Mouse (Mus musculus) thymus, adult 18-20 months (tissue): Measurements from ENCODE around the gene Mybph.

Source experiments
- DNase-seq, 2 experiments: peaks; one replicate each; pipeline ENCODE4 v3.0.0; 2022; ENCODE audit warnings: mixed read lengths in 2 of 2

Mybph gene

GRCm38 (mm10) chr1:134193126-134193525, at the start of gene Mybph:
Gene Mybph, plus strand, starts transcription at chr1:134193448.
- no peak for DNase-seq

- DNase-seq = no peak
Observed at GRCm38 (mm10) chr1:134146066-134146465, 47.2 kb upstream of the Mybph start.

DNA sequence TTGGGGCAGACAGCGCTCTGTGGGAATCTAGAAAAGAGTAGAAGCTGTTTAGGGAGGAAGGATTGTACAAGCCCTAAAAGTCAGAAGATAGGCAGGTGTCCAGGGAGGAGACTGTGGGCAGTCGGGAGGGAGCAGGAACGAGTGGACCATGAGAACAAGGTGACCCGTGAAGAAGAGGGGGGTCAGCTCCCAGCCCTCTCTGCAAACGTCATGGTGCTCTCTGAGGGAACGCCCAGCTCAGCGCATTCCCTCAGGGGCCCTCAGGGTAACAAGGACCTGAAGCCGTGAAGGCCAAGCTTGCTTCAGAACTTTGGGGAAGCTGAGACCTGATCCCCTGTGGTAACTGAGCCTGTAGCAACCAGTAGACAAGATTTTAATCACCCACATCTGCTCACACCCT, 43.2 kb upstream of the Mybph start:
- no peak for DNase-seq

DNA sequence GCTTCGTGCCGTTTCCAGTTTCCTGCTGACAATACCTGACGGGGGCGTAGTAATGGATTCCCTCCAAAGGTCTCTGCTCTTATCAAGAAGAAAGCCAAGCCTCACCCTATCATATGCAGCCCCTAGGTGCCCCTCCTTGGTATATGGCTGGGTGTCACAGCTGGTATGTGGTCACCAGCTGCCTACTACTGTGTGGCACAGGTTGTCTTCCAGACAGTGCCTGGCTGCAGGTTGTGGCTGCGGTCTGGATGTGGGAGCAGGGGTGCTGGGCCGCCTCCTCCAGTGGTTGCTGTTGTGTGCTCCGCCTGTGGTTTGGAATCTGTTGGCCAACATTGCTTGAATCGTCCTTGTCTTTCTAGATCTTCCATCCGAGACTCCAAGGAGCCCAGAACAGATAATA, 42.5 kb upstream of the Mybph start:
- no peak for DNase-seq

DNA sequence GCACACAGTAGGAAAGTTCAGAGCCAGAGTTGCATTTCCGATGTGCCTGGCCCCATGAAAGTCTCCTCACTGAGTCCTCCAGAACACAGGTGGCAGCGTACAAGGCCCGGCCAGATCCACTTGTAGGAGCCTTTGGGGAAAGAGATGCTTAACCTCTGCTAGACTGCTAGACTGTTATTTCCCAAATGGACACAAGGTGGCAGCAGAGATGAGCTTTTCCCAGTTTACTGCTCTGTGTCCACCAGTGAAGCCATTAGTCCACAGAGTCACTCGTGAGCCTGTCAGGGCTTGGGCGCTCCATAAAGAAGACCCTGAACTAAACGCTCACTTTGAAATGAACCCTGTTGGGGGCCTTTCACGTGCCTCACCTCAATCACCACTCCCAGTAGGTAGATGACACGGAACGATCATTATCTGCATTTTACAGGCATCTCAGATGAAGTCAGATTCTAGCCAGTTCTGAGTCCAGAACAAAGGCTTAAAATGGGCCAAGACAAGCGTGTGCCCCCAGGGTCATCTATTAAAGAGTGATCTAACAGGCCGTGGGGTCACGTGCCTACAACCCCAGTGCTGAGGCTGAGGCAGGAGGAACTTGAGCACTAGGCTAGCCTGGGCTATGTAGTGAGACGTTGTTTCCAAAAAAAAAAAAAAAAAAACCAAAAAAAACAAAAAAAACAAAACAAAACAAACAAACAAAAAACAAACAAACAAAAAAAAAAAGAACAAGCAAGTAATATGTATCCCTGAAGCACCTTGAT, 41.4 kb upstream of the Mybph start:
- DNase-seq = peak; percentile 11 to 28

- DNase-seq = no peak
Observed at GRCm38 (mm10) chr1:134152626-134153590, 40.3 kb upstream of the Mybph start.

- no peak for DNase-seq
Observed at GRCm38 (mm10) chr1:134154121-134154520, 39.1 kb upstream of the Mybph start.

- no peak for DNase-seq
Observed at GRCm38 (mm10) chr1:134154655-134155054, 38.6 kb upstream of the Mybph start.

GRCm38 (mm10) chr1:134160404-134160803, 32.8 kb upstream of the Mybph start:
- DNase-seq = no peak

DNA sequence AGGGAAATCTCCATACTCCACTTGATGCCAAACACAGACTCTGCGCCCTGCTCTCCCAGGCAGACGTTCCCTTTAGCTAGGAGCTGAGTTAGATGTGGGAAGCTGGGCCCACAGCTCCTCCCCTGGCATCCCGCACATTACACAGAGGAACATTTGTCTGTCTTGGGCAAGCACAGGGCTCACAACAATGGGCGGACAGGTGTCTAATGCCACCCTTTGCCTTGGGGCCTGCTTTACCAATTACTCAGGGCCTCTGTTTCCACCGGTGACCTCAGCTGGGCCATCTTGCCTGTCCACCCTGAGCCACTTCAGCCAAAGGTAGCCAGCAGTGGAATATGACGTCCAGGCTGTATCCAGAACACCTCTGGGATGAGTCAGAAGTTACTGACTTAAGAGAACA, 31.8 kb upstream of the Mybph start:
- DNase-seq = no peak

GRCm38 (mm10) chr1:134162510-134163225, 30.6 kb upstream of the Mybph start:
- DNase-seq = no peak

DNA sequence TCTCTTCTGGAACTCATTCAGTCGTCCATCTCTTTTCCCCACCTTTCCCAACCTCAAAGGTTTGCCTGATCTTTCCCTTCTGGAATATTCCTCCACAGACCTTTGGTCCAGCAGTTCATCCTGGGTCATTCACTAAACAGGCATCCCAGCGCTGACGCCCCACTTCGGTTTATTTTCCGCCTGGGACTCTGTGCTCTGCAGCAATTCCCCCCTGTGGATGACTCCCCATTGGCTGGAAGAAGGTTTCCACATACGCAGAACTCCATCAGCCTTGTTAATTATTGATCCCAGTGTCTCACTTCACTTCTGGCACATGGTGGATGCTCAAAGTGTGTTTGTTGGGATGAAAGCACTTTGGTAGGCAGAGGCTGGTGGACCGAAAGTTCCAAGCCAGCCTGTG, 29.8 kb upstream of the Mybph start:
- DNase-seq = no peak

- no peak for DNase-seq
Observed at GRCm38 (mm10) chr1:134164454-134164853, 28.8 kb upstream of the Mybph start.

DNA sequence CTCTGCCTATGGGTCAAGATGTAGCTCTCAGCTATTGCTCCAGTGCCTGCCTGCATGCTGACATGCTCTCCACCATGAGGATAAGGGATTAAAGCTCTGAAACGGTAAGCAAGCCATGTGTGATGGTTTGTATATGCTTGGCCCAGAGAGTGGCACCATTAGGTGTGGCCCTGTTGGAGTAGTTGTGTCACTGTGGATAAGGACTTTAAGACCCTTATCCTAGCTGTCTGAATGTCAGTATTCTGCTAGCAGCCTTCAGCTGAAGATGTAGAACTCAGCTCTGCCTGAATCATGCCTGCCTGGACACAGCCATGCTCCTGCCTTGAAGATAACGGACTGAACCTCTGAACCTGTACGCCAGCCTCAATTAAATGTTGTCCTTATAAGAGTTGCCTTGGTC, 26.7 kb upstream of the Mybph start:
- no peak for DNase-seq

DNA sequence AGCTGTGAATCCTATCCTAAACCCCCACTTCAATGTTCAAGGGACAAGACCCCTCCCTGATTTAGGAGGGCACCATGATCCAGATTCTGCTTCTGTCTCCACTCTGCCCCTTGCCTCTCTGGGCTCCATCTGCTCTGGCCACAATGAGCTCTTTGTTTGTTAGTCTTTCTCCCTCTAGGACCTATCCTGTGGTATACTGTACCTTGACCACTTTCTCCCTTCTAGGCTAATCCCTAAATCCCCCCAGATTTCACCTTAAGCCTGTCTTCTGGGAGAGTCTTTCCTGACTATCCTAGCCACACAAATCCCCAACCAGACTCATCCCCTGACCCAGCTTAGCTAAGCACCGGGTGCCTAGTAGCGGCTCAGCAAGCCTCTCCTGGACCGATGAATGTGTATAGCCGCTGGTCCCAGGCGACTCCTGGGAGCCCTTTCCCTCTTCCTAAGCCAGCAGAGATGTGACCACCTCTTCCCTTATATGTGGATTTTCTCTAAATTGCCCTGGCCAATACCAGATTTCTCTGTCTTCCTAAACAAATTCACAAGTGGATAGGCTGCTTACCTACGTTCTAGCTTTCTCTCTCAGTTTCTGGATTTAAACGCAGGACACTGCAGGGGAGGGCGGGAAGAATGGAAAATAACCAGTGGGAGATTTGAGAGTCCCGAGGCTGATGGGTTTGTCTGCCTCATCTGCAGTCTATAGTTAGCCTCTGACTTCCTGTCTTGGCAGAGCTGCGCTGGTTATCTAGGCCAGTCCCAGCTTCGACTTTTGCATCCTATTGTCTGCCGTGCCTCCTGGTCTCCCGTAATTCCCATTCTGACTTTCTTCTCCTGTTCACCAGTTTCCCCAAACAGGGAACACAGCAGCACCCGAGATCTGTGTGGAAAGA, 25.6 kb upstream of the Mybph start:
- DNase-seq = no peak

- DNase-seq = no peak
Observed at GRCm38 (mm10) chr1:134168567-134168966, 24.7 kb upstream of the Mybph start.

GRCm38 (mm10) chr1:134168985-134169697, 24.1 kb upstream of the Mybph start:
- DNase-seq = no peak

GRCm38 (mm10) chr1:134173081-134173480, 20.2 kb upstream of the Mybph start:
- no peak for DNase-seq

- DNase-seq = no peak
Observed at GRCm38 (mm10) chr1:134177976-134178375, 15.3 kb upstream of the Mybph start.

DNA sequence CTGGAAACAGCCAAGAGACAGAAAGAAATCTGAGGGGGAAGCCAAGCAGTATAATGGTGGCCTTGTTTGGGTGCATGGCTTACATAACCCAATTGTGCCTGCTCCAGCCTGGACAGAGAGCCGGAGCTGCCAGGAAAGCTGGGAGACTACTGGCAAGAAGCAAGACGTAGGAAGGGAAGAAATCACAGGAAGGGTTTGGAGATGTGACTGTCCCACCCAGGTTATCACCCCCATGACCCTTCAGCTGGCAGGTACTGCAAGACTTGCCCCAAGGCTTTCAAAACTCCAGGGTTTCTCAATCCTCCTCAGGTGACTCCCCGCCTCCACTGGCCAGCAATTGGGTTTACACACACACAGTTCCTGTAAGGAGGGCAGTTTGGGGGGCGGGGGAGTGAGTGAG, 11.2 kb upstream of the Mybph start, which contains the start of gene Chil1:
TSS of gene Chil1 (plus strand) at position 152 of the 400 bp plus-strand sequence.
- no peak for DNase-seq

DNA sequence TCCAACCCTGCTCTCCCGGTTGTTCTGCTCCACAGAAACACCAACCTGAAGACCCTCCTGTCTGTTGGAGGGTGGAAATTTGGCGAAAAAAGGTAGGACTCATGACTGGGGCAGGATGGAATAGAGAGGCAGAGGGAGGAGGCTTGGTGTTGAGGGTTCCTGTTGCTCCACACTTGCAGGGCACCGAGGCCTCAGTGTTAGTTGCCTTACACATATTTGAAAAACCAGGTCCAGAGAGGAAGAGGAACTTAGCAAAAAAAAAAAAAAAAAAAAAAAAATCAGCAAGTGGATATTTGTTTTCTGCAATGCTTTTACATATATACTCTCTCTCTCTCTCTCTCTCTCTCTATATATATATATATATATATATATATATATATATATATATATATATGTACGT, 9.2 kb upstream of the Mybph start:
- DNase-seq = no peak
